Mouse (Mus musculus) CD4-positive, CD25-positive, alpha-beta regulatory T cell, adult 9 weeks (primary cell): ENCODE data around the gene Pnpo. TPM values are rescaled to one million over a fixed set of nuclear protein-coding genes. Genes with fewer than 3 reads are reported as not detected.

Experiments
- polyA plus RNA-seq: library from polyadenylated mRNA; unstranded; fragments of 100-300 nt; shearing (Covaris generic); gene quantifications from one replicate; pipeline ENCODE4 v1.2.1, GENCODE M21; 2017

Gene Pnpo
- polyA plus RNA-seq: 51.3 TPM

GRCm38 (mm10) chr11:96943746-96944304 is at the start of gene Pnpo:
TSS of gene Pnpo (minus strand) at chr11:96943986.

DNA sequence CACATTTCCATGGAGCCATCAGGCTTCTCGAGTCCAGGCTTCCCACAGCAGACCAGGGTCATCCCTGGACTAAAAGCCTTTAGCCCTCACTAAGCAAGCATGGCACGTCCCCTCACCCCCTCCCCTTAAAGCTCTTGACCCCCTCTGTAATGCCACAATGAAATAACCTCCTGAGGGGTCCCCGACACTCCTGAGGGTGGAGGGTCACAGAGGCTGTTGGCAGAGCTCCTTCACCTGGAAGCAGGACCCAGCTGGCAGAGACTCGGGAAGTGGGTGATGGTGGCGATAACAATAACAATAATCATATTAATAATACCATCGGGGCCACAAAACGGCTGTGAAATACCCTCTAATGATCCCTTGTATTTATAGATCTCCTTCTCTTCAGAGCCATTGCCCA is 39.1 kb upstream of the Pnpo start, which contains the start of gene Sp2:
Gene Sp2 (minus strand): TSS at position 101 of the 400 bp plus-strand sequence.

GRCm38 (mm10) chr11:96928088-96928487 is 15.7 kb downstream of the Pnpo start, which contains the start of gene Prr15l:
TSS of gene Prr15l (plus strand) at chr11:96928104.

GRCm38 (mm10) chr11:96916044-96916884 is 27.5 kb downstream of the Pnpo start, which contains the start of gene Cdk5rap3:
TSS of gene Cdk5rap3 (minus strand) at chr11:96916496.

Other genes starting within 250 kb of the Pnpo start
- 31.4 TPM for gene Snx11, start 166.4 kb downstream of the Pnpo start, polyA plus RNA-seq
- 39.7 TPM for gene Cbx1, start 154.9 kb downstream of the Pnpo start, polyA plus RNA-seq
- gene Nfe2l1, start 114.0 kb downstream of the Pnpo start, polyA plus RNA-seq: 47.4 TPM
- not detected for gene Copz2, start 94.1 kb downstream of the Pnpo start, polyA plus RNA-seq
- gene Cdk5rap3, start 27.5 kb downstream of the Pnpo start, polyA plus RNA-seq: 109 TPM
- 0.48 TPM for gene Prr15l, start 15.9 kb downstream of the Pnpo start, polyA plus RNA-seq
- gene Sp2, start 39.0 kb upstream of the Pnpo start, polyA plus RNA-seq: 78.8 TPM
- 2.9 TPM for gene Sp6, start 69.4 kb upstream of the Pnpo start, polyA plus RNA-seq
- gene Scrn2, start 86.0 kb upstream of the Pnpo start, polyA plus RNA-seq: 16.8 TPM
- not detected for gene Lrrc46, start 97.4 kb upstream of the Pnpo start, polyA plus RNA-seq
- gene Mrpl10, start 97.6 kb upstream of the Pnpo start, polyA plus RNA-seq: 87.8 TPM
- gene Osbpl7, start 106.6 kb upstream of the Pnpo start, polyA plus RNA-seq: 43.3 TPM
- gene Tbx21, start 171.3 kb upstream of the Pnpo start, polyA plus RNA-seq: 3.8 TPM
- gene Tbkbp1, start 207.5 kb upstream of the Pnpo start, polyA plus RNA-seq: 0.09 TPM
- 34.0 TPM for gene Kpnb1, start 243.9 kb upstream of the Pnpo start, polyA plus RNA-seq